Mouse (Mus musculus): Measurements from ENCODE around the gene Epb41l4b.

The Epb41l4b gene

DNA sequence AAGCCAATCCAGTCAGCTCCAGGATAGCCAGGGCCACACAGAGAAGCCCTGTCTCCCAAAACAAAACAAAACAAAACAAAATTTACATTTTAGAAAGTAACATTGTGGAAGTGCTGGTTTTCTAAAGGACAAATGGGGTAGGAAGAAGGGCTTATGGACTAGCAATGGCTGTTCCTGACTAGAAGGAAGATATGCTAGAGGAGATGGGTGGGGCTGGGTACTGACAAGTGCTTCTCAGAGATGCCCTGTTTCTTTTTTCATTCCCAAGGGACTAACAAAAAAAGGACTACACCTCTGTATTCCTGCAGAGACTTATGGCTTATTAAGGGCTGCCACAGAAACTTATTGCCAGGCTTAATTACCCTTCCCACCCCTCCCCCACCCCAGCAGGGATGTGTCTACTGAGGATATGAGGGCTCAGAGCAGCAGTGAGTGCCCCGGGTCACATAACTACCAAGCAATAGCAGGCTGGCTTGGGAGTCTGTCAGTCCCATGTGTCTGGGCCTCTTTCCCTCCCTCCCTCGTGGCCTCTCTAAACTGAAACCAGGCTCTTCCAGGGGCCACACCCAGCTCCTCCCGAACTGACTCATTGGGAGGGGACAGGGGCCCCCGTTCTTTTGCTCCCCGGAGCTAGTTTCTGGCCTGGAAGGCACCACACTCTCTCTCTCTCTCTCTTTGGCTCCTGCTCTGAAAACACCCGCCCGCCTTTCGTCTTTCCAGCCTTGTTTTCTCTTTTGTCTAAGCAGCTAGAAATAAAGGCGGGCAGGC, 10.0 kb upstream of the Epb41l4b start:
- DNase-seq = no peak

DNA sequence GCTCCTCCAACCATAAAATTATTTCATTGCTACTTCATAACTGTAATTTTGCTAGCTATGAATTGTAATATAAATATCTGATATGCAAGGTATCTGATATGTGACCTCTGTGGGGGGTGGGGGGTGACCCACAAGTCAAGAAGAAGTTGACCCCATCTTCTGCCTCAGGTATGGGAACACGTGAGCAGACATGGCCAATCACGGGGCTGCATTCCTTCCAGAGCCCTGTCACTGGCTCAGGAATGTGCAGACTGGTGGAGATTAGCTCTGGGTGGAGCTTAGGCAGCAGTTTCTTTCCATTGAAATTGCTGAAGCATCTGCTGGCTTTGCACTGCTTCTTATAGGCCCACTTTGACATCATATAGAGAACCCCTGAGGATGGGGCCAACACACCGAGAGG, 4.9 kb upstream of the Epb41l4b start:
- no peak for DNase-seq

DNA sequence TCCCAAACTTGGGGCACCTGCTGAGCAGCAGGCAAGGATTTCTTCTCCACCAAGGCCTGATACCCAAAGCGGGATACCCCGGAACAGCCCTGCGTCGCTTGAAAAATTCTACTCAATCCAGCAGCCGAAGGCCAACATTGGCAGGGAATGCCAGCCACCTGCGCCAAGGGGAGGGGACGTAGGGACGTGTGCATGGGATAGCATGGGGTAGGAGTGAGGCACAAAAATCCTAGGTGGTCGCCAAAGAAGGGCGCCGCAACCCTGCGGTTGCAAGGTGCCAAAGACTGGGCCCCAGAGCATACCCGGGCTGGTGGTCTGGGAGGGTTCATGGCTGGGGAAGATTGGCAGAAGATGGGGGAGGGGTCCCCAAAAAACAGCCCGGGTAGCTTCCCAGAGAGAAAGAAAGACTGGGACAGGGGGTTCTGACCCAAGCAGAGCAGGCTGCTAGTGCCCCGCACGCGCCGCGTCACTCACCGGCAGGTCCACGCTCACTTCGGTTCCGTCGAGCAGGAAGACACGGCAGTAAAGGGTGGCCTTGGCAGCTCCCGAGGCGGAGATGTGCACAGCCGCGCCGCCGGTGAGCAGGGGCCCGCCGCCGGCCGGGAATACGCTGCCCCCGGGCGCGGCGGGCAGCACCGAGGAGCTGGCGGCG, 737 bp downstream of the Epb41l4b start:
- DNase-seq = peak; percentile 55

DNA sequence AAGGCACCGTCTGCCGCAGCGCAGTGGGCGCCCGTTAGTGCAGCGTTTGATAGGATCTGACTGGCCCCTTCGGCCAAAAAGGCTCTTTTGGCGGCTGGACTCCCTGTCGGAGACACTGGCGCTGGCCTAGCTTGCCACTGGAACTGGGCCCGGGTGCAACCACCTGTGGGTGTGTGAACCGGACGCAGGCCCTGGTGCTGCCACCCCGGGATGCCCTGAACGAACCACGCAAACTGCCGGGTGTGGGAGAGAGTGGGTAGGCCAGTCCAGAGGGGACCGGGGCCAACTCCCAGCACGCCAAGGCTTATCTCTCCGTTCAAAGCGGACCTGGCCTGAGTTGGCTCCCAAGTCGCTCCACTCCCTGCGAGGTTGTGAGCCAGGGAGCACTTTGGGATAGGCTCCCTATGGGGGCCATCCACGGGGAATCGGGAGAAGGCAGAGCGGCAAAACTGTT, 1.3 kb downstream of the Epb41l4b start:
- DNase-seq = peak; percentile 82

DNA sequence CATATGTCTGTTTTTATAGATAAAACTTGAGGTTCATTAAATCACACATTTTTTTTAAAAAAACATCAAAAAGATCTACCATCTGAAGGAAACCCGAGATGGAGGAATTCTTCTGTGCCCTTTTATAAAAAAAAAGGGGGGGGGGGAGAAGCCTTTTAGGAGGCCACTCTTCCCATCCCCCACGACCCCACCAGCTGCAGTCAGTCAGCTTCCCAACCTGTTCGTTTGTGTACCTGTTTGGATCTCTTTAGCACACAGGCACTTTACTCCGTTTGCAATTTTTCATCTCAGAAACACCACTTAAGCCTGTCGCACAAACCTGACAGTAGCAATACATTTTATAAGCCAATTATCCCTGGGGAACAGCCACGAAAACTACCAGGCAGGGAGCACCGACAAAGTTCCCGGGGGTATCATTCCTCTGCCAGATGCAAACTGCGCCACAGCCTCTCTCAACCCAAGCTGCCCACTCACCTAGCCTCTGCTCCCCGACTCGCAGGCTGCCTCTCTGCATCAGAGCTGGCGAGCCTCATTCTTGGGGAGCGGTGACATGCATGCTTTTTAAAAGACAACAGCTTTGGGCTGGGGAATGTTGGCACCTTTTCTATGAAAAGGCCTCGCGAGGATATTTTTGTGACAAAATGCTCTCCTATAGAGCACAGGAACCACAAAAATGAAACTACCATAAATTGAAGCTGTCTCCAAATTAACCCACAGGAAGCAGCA, 2.1 kb downstream of the Epb41l4b start:
- no peak for DNase-seq

DNA sequence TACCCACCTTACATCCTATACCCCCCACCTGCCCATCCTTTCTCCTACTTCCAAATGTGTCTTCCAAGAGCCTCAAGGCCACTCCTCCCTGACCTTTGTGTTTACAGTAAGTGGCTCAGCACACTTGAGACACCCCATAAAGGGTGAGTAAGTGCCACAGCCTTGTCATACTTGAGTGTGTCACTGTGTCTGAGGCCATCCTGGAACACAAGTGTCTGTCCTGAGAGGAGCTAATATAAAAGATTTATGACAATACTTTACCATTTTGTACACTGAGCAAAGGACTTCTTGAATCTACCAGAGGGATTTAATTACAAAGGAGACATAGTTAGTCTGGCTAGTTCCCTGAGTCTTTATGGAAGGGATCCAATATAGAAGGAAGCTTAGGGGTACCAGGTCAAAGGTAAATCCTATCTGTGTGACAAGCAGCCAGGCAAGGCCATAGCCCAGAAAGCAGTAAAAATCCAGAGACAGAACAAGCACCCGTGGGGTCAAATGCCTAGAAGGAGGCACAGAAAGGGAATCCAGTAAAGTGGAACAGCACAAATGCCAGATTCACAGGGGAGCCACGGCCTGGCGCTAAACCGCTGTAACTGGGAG, 2.9 kb downstream of the Epb41l4b start:
- no peak for DNase-seq

DNA sequence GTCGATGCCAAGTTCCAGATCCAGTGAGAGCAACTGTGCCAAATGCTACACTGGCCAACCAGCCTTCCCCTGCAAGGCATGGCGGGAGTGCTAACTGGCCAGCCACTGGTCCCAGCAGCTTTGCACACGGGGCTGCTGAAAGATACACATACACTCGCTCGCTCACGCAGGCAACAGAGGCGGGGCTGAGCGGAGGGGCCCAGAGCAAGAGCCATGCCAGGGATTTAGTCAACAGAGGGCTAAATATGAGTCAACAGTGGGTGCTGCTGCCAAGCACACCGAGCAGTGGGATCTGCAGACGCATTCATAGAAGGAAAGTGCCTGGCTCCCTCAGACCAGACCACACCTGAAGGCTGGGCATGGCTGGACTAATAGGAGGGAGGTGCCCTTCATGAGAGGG, 3.8 kb downstream of the Epb41l4b start:
- peak; percentile 71 for DNase-seq

- no peak for DNase-seq
Observed at GRCm38 (mm10) chr4:57138093-57138440, 5.2 kb downstream of the Epb41l4b start.

DNA sequence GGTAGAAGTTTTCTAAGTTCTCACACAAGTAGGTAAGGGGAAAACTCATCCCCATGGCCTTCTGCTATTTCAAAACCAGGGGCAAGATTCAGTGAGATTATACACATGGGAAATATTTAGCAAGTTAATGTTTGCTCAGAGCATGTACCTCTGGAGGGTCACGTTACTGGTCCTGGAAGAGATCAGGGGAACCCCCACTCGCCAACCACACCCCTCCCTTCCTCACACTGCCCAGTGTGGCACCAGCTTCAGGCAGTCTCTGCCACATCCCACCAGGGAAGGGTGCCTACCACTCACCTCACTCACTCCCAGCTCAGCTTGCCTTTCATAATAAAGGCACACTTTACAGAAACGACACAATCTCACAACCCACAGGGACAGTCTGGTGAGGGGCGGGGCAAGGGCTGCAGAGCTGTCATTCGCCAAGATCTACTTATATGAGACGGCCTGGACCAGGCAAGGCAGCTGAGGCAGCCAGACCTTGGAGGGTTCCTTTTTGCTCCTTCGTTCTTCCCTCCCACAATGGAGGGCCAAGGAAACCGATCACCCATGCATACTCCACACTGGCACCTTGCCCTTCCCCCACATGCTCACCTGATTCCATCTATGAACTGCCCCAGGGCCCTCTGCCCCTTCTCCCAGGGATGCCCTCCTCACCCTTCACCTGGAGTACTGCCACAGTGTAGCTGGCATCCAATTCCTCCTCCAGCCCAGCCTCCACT, 5.7 kb downstream of the Epb41l4b start:
- no peak for DNase-seq

GRCm38 (mm10) chr4:57135431-57135830, 7.8 kb downstream of the Epb41l4b start:
- no peak for DNase-seq

- DNase-seq = peak; percentile 83
Observed at GRCm38 (mm10) chr4:57134554-57134953, 8.7 kb downstream of the Epb41l4b start.

DNA sequence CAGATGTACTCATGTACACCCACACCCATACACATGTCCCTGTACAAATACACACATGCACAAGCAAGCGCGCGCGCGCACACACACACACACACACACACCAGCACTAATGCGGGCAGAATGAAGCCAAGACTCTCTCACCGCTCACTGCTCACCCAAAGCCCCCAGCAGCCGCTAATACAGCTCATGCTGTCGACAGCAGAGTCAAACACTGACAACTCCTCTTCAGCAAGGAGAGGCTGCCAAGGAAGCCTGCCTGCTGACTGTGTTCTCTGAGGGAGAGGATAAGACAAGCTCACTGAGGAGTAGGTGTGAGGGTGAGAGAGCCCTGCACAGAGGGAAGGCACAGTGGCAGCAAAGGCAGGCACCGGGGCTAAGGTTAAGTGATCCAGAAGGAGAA, 11.4 kb downstream of the Epb41l4b start:
- DNase-seq = no peak

GRCm38 (mm10) chr4:57129718-57130515, 13.3 kb downstream of the Epb41l4b start:
- DNase-seq = no peak

DNA sequence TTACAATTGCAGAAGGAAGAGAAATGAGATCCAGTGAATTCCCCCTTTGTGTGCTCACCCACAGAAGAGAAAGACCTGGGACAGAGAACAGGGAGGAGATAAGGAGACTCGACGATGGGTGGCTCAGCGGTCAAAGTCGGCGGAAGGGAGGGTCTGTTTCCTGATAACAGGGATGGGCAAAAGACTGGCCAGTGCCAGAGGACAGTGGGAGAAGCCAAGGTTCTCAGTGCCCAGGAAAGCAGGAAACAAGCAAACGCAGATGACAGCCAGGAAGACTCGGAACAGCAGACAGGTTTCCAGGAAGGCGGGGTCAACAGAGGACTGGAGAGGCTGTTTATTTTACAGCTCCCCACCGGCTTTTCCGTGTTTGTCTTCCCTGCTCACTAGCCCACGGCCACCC, 20.2 kb downstream of the Epb41l4b start:
- no peak for DNase-seq

- no peak for DNase-seq
Observed at GRCm38 (mm10) chr4:57122166-57122565, 21.1 kb downstream of the Epb41l4b start.

- DNase-seq = no peak
Observed at GRCm38 (mm10) chr4:57120563-57120962, 22.7 kb downstream of the Epb41l4b start.

DNA sequence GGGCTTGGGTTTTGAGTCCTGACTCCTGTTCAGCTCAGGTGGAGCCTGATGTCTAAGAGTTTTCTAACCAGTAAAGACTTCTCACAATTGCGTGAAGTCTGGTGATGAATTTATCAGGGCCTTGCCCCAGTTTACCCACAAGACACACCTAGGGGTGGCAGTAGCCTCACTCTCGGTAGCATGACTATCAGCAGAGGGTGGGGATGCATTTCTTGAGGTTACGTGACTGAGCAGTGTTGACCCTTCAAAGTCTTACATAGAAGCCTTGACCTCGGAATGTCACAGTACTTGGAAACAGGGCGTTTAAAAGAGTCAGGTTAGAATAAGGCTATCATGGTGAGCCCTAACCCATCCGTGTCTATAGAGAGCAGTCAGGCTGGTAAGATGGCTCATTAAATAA, 23.3 kb downstream of the Epb41l4b start:
- no peak for DNase-seq

- DNase-seq = no peak
Observed at GRCm38 (mm10) chr4:57118883-57119282, 24.4 kb downstream of the Epb41l4b start.

- DNase-seq = no peak
Observed at GRCm38 (mm10) chr4:57116278-57116677, 27.0 kb downstream of the Epb41l4b start.

DNA sequence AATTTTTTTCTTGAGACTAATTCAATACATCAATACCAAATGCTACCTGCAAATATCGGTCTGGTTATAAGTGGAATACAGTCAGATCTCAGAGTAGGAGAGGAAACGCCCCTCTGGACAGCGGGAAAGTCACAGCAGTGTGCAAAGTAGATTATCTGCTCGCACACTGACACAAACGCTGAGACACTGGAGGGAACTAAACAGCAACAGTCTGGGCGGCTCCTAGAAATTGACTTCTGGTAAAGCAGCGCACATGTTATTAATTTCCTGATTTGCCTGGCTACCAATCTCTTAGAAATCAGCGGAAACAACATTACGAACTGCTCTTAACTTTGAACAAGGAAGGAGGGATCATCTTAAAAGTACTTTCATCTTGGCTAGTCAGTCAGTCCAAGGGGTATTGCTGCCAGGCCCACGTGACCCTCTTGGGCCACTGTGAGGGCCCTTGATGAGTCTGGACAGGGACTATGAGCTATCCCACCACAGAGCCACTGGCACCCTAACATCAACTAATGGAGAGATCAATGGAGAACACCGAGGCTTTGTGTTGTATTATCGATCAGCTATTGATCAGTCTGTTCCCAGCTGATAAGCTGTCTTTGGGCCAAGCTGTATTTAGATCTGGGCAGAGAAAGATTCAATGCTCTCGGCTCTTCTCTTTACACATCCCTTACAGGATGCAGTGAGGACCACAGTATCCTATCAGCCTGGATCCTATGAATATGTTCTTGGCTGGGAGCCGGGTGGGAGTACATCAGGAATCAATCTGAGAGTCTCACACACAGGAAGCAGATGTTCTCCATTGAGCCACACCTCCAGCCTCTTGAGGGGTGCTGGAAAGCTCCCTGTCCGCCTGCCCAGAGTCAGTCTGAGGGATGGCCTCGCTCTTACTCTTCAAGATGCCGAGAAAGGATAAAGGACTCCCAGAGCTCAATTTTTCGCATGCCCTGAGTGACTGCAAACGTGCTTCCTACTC, 28.3 kb downstream of the Epb41l4b start:
- DNase-seq = no peak

Measured in cerebellum, adult 11 months (tissue).